Mouse (Mus musculus) heart, adult 2 months (tissue): ENCODE results near the gene N4bp1. TPM values are rescaled to one million over a fixed set of nuclear protein-coding genes. Genes with fewer than 3 reads are reported as not detected.
A peak's percentile ranks its signal among the peaks of the same experiment; 100 is the strongest.

ENCODE experiments used
- DNase-seq, 2 experiments: peaks; one replicate each; pipeline ENCODE4 v3.0.0; 2021
- H3K27ac ChIP-seq: fragments of 200-600 bp; 2 replicates; pipeline ENCODE4 v1.8.1; 2022
- H3K27me3 ChIP-seq: fragments of 200-500 bp; 2 replicates; pipeline ENCODE4 v1.6.1; 2012; ENCODE audit warnings: mild to moderate bottlenecking, low read length, inconsistent platforms, mixed read lengths; ENCODE audit not compliant: control insufficient read depth, insufficient read depth
- H3K36me3 ChIP-seq: fragments of 200-500 bp; 2 replicates; pipeline ENCODE4 v1.6.1; 2012; ENCODE audit warnings: low read length, inconsistent platforms; ENCODE audit not compliant: control insufficient read depth, insufficient read depth
- H3K4me1 ChIP-seq: fragments of 200-500 bp; 2 replicates; pipeline ENCODE4 v1.6.1; 2011; ENCODE audit warnings: low read length; ENCODE audit not compliant: control insufficient read depth, insufficient read depth
- H3K4me3 ChIP-seq: fragments of 200-600 bp; 2 replicates; pipeline ENCODE4 v1.8.1; 2022
- H3K79me2 ChIP-seq: fragments of 200-500 bp; replicated peaks from 2 replicates; pipeline ENCODE4 v1.6.1; 2012; ENCODE audit warnings: mild to moderate bottlenecking, inconsistent platforms, low read length, moderate library complexity, mixed read lengths; ENCODE audit not compliant: control insufficient read depth, insufficient read depth
- H3K9ac ChIP-seq: fragments of 200-500 bp; 2 replicates; pipeline ENCODE4 v1.6.1; 2012; ENCODE audit warnings: low read depth, mild to moderate bottlenecking, control low read depth, inconsistent platforms, low read length, mixed read lengths
- CTCF ChIP-seq: fragments of 200-600 bp; IDR thresholded peaks from 2 replicates; pipeline ENCODE4 v1.8.1; 2022; ENCODE audit warnings: antibody characterized with exemption, mild to moderate bottlenecking, moderate library complexity
- EP300 ChIP-seq: fragments of 200-500 bp; IDR thresholded peaks from 2 replicates; pipeline ENCODE4 v1.6.1; 2011; ENCODE audit warnings: low read depth, low read length, control low read depth; ENCODE audit not compliant: insufficient read depth
- POLR2A ChIP-seq: fragments of 200-500 bp; IDR thresholded peaks from 2 replicates; pipeline ENCODE4 v1.6.1; 2011; ENCODE audit warnings: mild to moderate bottlenecking, low read depth, low read length, control low read depth; ENCODE audit not compliant: insufficient read depth
- WGBS: fragments of 180-500 bp; shearing (Covaris S2); methylation state at CpG from one replicate; pipeline ENCODE4 v1.1.7; 2018; 5-methylcytosine and 5-hydroxymethylcytosine counted together
- intact Hi-C: fragments of 180-260 bp; cut with DNase I; formaldehyde crosslinking; loops from one replicate; pipeline ENCODE4 v1.15.1; 2025
- polyA plus RNA-seq: library from polyadenylated mRNA; depleted of rRNA; stranded (reverse); fragments of >200 nt; gene quantifications from 2 replicates; pipeline ENCODE4 v1.2.3, GENCODE M21; 2012
- total RNA-seq, 2 experiments: library from RNA; stranded (reverse); gene quantifications; 2 replicates each; pipeline ENCODE4 v1.2.3; 2021

Gene N4bp1
- total and polyA plus RNA-seq, 3 experiments, result 8.9 to 18.1 (median 17.1) TPM

DNA sequence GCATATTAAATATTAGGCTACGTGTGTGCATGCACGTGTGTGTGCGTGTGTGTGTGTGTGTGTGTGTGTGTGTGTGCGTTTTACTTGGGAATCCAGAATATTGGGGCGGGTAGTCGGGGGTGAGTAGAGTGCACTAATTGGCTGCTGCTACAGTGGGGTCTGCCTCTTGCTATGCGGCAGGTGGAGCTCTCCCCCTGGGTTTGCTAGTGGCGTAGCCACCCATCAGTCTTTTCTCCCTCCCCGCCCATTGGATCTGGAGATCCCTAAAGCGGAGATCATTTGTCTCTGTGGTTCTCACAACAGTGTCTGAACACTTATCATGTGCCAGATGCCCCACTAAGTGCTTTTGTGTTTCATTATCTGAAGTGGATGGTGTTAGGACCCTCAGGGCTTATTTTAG is 19.9 kb upstream of the N4bp1 start:
- no peak for TF ChIP-seq CTCF
- TF ChIP-seq POLR2A, result no peak
- no peak for TF ChIP-seq EP300
- peaks cover 6% of the 10 kb centered on the region for H3K4me1 ChIP-seq
- intact Hi-C loops, result loop anchor here (5.0 to 10.0 kb wide), 5 partner anchors 98 to 1203 kb away; partner anchors contain the start of genes Abcc12, Gm10638, Neto2 and Siah1a
- DNase-seq, result no peak
- H3K79me2 ChIP-seq, result no peaks in the 10 kb centered on the region
- H3K27me3 ChIP-seq, result no peaks in the 10 kb centered on the region
- no peaks in the 10 kb centered on the region; the same call in 1 of the 2 replicates for H3K36me3 ChIP-seq
- H3K27ac ChIP-seq, result no peak overlapping the region
- H3K4me3 ChIP-seq, result no peak overlapping the region
- 70% methylated on average over 10 of the region's 10 CpGs for WGBS
- H3K9ac ChIP-seq, result no peak overlapping the region

DNA sequence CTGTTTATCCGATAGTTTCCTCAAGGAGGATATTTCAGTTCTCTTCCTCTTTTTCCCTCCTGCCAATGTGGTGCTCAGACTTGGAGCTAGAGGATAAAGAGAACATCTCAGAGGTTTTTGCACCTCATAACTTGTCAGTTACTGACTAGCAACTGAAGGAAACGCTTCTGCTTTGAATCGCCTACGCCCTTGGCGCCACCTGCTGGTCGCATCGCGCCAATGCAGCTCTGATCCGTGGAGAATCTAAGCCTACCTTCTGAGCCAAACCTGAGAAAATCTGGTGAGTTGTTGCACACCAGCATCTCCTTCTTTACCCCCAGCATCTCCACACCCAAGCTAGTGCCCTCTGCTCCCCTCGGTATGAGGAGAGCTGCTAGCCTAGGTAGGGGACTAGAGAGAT is 18.0 kb upstream of the N4bp1 start:
- intact Hi-C loops, result loop anchor here (1.0 to 10.0 kb wide), 7 partner anchors 14 to 318 kb away; partner anchors contain the start of genes Abcc12, Gm10638 and Siah1a
- no peaks in the 10 kb centered on the region for H3K79me2 ChIP-seq
- H3K27me3 ChIP-seq, result no peaks in the 10 kb centered on the region
- H3K4me1 ChIP-seq, result peaks cover 6% of the 10 kb centered on the region
- no peak overlapping the region for H3K4me3 ChIP-seq
- 6% methylated on average over 10 of the region's 10 CpGs for WGBS
- TF ChIP-seq CTCF (no peak; the same call in 1 of the 2 replicates), EP300 (peak; percentile 85)
- no peak overlapping the region for H3K9ac ChIP-seq
- peak overlapping the region; percentile 50; the same call in 1 of the 2 replicates for H3K27ac ChIP-seq
- H3K36me3 ChIP-seq, result no peaks in the 10 kb centered on the region; the same call in 1 of the 2 replicates
- peak; percentile 77 to 89 for DNase-seq

DNA sequence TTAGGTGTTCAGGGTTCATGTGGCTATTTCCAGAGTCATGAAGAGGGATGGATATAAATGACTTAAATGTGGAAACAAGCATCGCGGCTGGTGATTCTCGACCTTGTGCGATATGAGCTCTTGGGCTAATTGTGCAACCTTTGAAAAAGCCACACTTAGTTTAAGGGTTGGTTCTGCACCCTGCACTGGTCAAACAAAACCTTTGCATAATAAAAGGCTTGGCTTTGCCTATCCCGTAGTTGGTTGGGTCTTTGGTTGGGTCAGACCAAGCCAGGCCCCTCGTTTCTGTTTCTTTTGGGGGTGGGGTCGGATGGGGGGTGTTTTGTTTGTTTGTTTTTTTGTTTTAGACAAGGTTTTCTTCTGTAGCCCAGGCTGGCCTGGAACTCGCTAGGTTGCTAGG is 17.6 kb upstream of the N4bp1 start:
- WGBS, result 64% methylated on average over 8 of the region's 8 CpGs
- H3K36me3 ChIP-seq, result no peaks in the 10 kb centered on the region; the same call in 1 of the 2 replicates
- intact Hi-C loops, result loop anchor here (1.0 to 10.0 kb wide), 8 partner anchors 14 to 318 kb away; partner anchors contain the start of genes Abcc12, Gm10638 and Siah1a
- no peak for TF ChIP-seq EP300
- no peak for TF ChIP-seq CTCF
- no peak for TF ChIP-seq POLR2A
- no peak for DNase-seq
- no peak overlapping the region for H3K4me3 ChIP-seq
- peaks cover 6% of the 10 kb centered on the region for H3K4me1 ChIP-seq
- peak overlapping the region; percentile 50 for H3K27ac ChIP-seq
- no peaks in the 10 kb centered on the region for H3K27me3 ChIP-seq
- H3K9ac ChIP-seq, result no peak overlapping the region
- no peaks in the 10 kb centered on the region for H3K79me2 ChIP-seq

DNA sequence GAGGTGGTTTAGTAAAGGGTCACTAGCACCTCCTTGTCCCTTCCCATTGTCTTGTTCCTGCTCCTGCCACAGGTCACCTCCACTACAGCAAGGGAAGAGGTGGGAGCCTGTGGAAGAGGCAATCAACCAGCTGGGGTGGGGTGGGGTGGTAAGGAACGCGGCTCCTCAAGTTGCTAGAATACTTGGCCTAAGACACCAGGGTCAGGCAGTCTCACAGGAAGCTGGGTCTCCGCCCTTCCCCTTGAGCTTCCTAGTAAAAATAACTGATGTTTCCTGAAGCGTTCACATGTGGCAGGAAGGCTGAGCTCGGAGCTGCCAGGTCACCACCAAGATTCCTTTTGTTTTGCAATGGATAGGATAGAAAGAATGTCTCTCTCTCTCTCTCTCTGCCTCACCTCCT is 16.9 kb upstream of the N4bp1 start:
- TF ChIP-seq EP300 (peak; percentile 97), CTCF (no peak), POLR2A (peak; percentile 48; the same call in 1 of the 2 replicates)
- WGBS, result 36% methylated on average over 5 of the region's 5 CpGs
- H3K27ac ChIP-seq, result peak overlapping the region; percentile 83
- peaks cover 6% of the 10 kb centered on the region for H3K4me1 ChIP-seq
- H3K27me3 ChIP-seq, result no peaks in the 10 kb centered on the region
- no peak overlapping the region for H3K4me3 ChIP-seq
- H3K36me3 ChIP-seq, result no peaks in the 10 kb centered on the region; the same call in 1 of the 2 replicates
- peak; percentile 60 to 81 for DNase-seq
- H3K9ac ChIP-seq, result no peak overlapping the region
- intact Hi-C loops, result loop anchor here (1.0 to 10.0 kb wide), 7 partner anchors 13 to 317 kb away; partner anchors contain the start of genes Abcc12, Gm10638 and Siah1a
- H3K79me2 ChIP-seq, result no peaks in the 10 kb centered on the region

DNA sequence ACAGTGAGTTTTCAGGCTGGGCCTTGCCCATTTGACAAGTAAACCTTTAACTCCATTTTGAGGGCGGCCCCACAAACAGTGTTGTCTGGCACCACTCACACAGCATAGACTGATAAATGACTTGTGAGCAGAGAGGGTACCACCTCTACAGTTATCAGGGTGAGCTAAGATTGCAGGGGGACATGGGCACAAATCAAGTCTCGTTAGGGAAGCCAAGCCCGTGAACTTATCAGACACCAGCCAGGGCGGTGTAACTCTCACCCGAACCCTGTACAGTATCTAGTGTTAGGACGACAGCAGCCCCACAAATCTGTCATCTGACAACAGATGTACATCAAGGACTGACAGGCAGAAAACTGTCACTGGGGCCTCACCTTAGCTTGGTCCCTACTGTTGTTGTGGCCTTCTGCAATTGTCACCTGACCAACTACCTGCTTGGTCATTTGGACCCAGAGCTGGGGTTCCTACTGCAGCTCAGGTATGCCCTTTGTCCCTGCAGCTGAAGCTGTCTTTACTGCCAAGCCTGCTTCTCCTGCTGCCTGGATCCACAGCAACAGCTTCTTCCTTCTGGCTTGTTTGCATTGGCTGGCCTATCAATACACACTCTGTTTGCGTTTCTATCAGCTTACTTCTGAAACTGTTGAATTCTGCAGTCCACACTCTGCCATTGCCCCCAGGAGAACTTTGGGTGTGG is 12.8 kb upstream of the N4bp1 start:
- 60% methylated on average over 7 of the region's 7 CpGs for WGBS
- TF ChIP-seq CTCF, result no peak
- Histone ChIP-seq H3K27ac (no peak overlapping the region), H3K4me3 (no peak overlapping the region), H3K36me3 (no peaks in the 10 kb centered on the region; the same call in none of the 2 replicates), H3K79me2 (no peaks in the 10 kb centered on the region), H3K4me1 (peaks cover 12% of the 10 kb centered on the region), H3K9ac (no peak overlapping the region), H3K27me3 (no peaks in the 10 kb centered on the region)
- DNase-seq, result no peak
- intact Hi-C loops, result no loop called here

DNA sequence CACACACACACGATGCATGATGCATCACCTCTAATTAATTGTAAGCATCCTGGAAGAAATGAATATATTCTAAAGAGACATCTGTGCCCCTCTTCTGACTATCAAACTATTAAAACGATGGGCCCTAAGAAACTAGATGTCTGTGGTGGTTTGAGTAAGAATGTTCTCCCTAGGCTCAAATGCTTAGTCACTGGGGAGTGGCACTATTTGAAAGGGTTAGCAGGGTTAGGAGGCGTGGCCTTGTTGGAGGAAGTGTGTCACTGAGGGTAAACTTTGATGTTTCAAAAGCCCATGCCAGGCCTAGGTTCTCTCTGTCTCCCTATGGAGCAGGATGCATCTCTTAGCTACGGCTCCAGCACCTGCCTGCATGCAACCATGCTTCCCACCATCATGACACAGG is 10.3 kb upstream of the N4bp1 start:
- H3K27ac ChIP-seq, result no peak overlapping the region
- TF ChIP-seq CTCF (no peak), EP300 (no peak), POLR2A (no peak)
- no peak overlapping the region for H3K9ac ChIP-seq
- intact Hi-C loops, result no loop called here
- 92% methylated on average over 4 of the region's 4 CpGs for WGBS
- H3K4me1 ChIP-seq, result peaks cover 12% of the 10 kb centered on the region
- DNase-seq, result no peak
- no peaks in the 10 kb centered on the region for H3K79me2 ChIP-seq
- H3K36me3 ChIP-seq, result no peaks in the 10 kb centered on the region; the same call in 1 of the 2 replicates
- H3K4me3 ChIP-seq, result no peak overlapping the region
- H3K27me3 ChIP-seq, result no peaks in the 10 kb centered on the region
